Mouse (Mus musculus) forebrain, embryonic 13.5 days (tissue): ENCODE results near the gene Klhl24. TPM values are rescaled to one million over a fixed set of nuclear protein-coding genes. Genes with fewer than 3 reads are reported as not detected.

Experiments
- ATAC-seq: fragments of 200-750 bp; cut with Nextera tagmentation; 2 replicates; pipeline ENCODE4 v1.8.0; 2017
- H3K27ac ChIP-seq: fragments of 300-500 bp; sonication (generic); 2 replicates; pipeline ENCODE4 v1.5.1; 2015; ENCODE audit warnings: inconsistent platforms, mild to moderate bottlenecking, moderate library complexity
- H3K27me3 ChIP-seq: fragments of 300-500 bp; sonication (generic); 2 replicates; pipeline ENCODE4 v1.6.1; 2015; ENCODE audit warnings: mild to moderate bottlenecking, inconsistent platforms
- H3K36me3 ChIP-seq: fragments of 300-500 bp; sonication (generic); 2 replicates; pipeline ENCODE4 v1.6.1; 2015; ENCODE audit warnings: mild to moderate bottlenecking, inconsistent platforms; ENCODE audit not compliant: poor library complexity, severe bottlenecking
- H3K4me1 ChIP-seq: fragments of 300-500 bp; sonication (generic); 2 replicates; pipeline ENCODE4 v1.6.1; 2015; ENCODE audit warnings: inconsistent platforms
- H3K4me2 ChIP-seq: fragments of 300-500 bp; sonication (generic); 2 replicates; pipeline ENCODE4 v1.6.1; 2015; ENCODE audit warnings: inconsistent platforms, mild to moderate bottlenecking, moderate library complexity
- H3K4me3 ChIP-seq: fragments of 300-500 bp; sonication (generic); 2 replicates; pipeline ENCODE4 v1.5.1; 2015; ENCODE audit warnings: mild to moderate bottlenecking, inconsistent platforms
- H3K9ac ChIP-seq: fragments of 300-500 bp; sonication (generic); 2 replicates; pipeline ENCODE4 v1.6.1; 2015; ENCODE audit warnings: mild to moderate bottlenecking, inconsistent platforms
- H3K9me3 ChIP-seq: fragments of 300-500 bp; sonication (generic); replicated peaks from 2 replicates; pipeline ENCODE4 v1.6.1; 2016; ENCODE audit warnings: inconsistent platforms
- WGBS: fragments of 180-500 bp; shearing (Covaris S2); methylation state at CpG from one replicate; pipeline ENCODE4 v1.1.7; 2015; 5-methylcytosine and 5-hydroxymethylcytosine counted together
- polyA plus RNA-seq: library from polyadenylated mRNA; unstranded; fragments of >200 nt; fragmentation: Nextera tagmentation; extraction: Ambion mirVana; gene quantifications from 2 replicates; pipeline ENCODE4 v1.2.1, GENCODE M21; 2015

Gene Klhl24
- 54.2 and 59.3 TPM in 2 replicates for polyA plus RNA-seq

GRCm38 (mm10) chr16:20097069-20097710 is at the start of gene Klhl24:
Gene Klhl24 (plus strand): TSS chr16:20097542.
- Histone ChIP-seq H3K9ac (peak within 1 kb of the TSS; percentile 96), H3K4me3 (peak within 1 kb of the TSS; percentile 91), H3K9me3 (no peaks in the 10 kb centered on the region), H3K4me1 (peaks cover 5% of the 10 kb centered on the region; the same call in 1 of the 2 replicates), H3K27ac (peak within 1 kb of the TSS; percentile 99), H3K4me2 (peak within 1 kb of the TSS; percentile 66), H3K27me3 (no peaks in the 10 kb centered on the region), H3K36me3 (peaks cover 3% of the 10 kb centered on the region; the same call in 1 of the 2 replicates)
- WGBS: 1% methylated on average over 29 of the region's 29 CpGs
- ATAC-seq: peak; percentile 97

- Histone ChIP-seq H3K9me3 (no peaks in the 10 kb centered on the region), H3K4me3 (no peak overlapping the region), H3K4me2 (no peak overlapping the region), H3K4me1 (no peaks in the 10 kb centered on the region), H3K36me3 (no peaks in the 10 kb centered on the region), H3K27me3 (no peaks in the 10 kb centered on the region), H3K9ac (no peak overlapping the region), H3K27ac (no peak overlapping the region)
- ATAC-seq: no peak
- 91% methylated on average over 3 of the region's 3 CpGs for WGBS
Measured at GRCm38 (mm10) chr16:20052655-20053054, 44.7 kb upstream of the Klhl24 start.

- H3K9ac ChIP-seq: no peak overlapping the region
- no peaks in the 10 kb centered on the region for H3K4me1 ChIP-seq
- no peaks in the 10 kb centered on the region for H3K9me3 ChIP-seq
- no peak overlapping the region for H3K27ac ChIP-seq
- ATAC-seq: no peak
- no peak overlapping the region for H3K4me3 ChIP-seq
- H3K4me2 ChIP-seq: no peak overlapping the region
- H3K36me3 ChIP-seq: no peaks in the 10 kb centered on the region
- 67% methylated on average over 1 of the region's 1 CpGs for WGBS
- no peaks in the 10 kb centered on the region for H3K27me3 ChIP-seq
Measured at GRCm38 (mm10) chr16:20072770-20073169, 24.6 kb upstream of the Klhl24 start.

- no peak for ATAC-seq
Measured at GRCm38 (mm10) chr16:20076675-20077074, 20.7 kb upstream of the Klhl24 start.

GRCm38 (mm10) chr16:20080271-20080670 is 17.1 kb upstream of the Klhl24 start:
- Histone ChIP-seq H3K4me2 (no peak overlapping the region), H3K4me3 (no peak overlapping the region), H3K27me3 (no peaks in the 10 kb centered on the region), H3K36me3 (no peaks in the 10 kb centered on the region), H3K9me3 (no peaks in the 10 kb centered on the region), H3K27ac (no peak overlapping the region), H3K4me1 (no peaks in the 10 kb centered on the region), H3K9ac (no peak overlapping the region)
- WGBS: 90% methylated on average over 3 of the region's 3 CpGs
- no peak for ATAC-seq

More at GRCm38 (mm10) chr16:20076675-20077074, 20.7 kb upstream of the Klhl24 start:
- no peak overlapping the region for H3K9ac ChIP-seq
- 87% methylated on average over 1 of the region's 1 CpGs for WGBS
- H3K27ac ChIP-seq: no peak overlapping the region
- no peak overlapping the region for H3K4me3 ChIP-seq
- H3K4me1 ChIP-seq: no peaks in the 10 kb centered on the region
- H3K9me3 ChIP-seq: no peaks in the 10 kb centered on the region
- no peaks in the 10 kb centered on the region for H3K27me3 ChIP-seq
- H3K36me3 ChIP-seq: no peaks in the 10 kb centered on the region
- no peak overlapping the region for H3K4me2 ChIP-seq

- no peaks in the 10 kb centered on the region for H3K36me3 ChIP-seq
- no peaks in the 10 kb centered on the region for H3K4me1 ChIP-seq
- no peaks in the 10 kb centered on the region for H3K27me3 ChIP-seq
- WGBS: 86% methylated on average over 1 of the region's 1 CpGs
- no peak for ATAC-seq
- H3K4me2 ChIP-seq: no peak overlapping the region
- H3K27ac ChIP-seq: no peak overlapping the region
- no peak overlapping the region for H3K9ac ChIP-seq
- H3K4me3 ChIP-seq: no peak overlapping the region
- H3K9me3 ChIP-seq: no peaks in the 10 kb centered on the region
Measured at GRCm38 (mm10) chr16:20084623-20085022, 12.7 kb upstream of the Klhl24 start.

GRCm38 (mm10) chr16:20085250-20085905 is 12.0 kb upstream of the Klhl24 start:
- Histone ChIP-seq H3K9ac (no peak overlapping the region), H3K9me3 (no peaks in the 10 kb centered on the region), H3K4me1 (no peaks in the 10 kb centered on the region), H3K4me3 (no peak overlapping the region), H3K27ac (no peak overlapping the region), H3K4me2 (no peak overlapping the region), H3K36me3 (no peaks in the 10 kb centered on the region), H3K27me3 (no peaks in the 10 kb centered on the region)
- no peak for ATAC-seq
- 91% methylated on average over 5 of the region's 5 CpGs for WGBS

- no peaks in the 10 kb centered on the region for H3K4me1 ChIP-seq
- H3K36me3 ChIP-seq: no peaks in the 10 kb centered on the region
- no peaks in the 10 kb centered on the region for H3K9me3 ChIP-seq
- H3K4me3 ChIP-seq: no peak overlapping the region
- no peak overlapping the region for H3K9ac ChIP-seq
- no peak overlapping the region for H3K4me2 ChIP-seq
- no peak overlapping the region for H3K27ac ChIP-seq
- no peak for ATAC-seq
- WGBS: 71% methylated on average over 5 of the region's 5 CpGs
- no peaks in the 10 kb centered on the region for H3K27me3 ChIP-seq
Measured at GRCm38 (mm10) chr16:20086976-20087375, 10.4 kb upstream of the Klhl24 start.

GRCm38 (mm10) chr16:20089636-20090035 is 7.7 kb upstream of the Klhl24 start:
- H3K9ac ChIP-seq: no peak overlapping the region
- no peak for ATAC-seq
- 84% methylated on average over 3 of the region's 3 CpGs for WGBS
- H3K27ac ChIP-seq: no peak overlapping the region
- H3K9me3 ChIP-seq: no peaks in the 10 kb centered on the region
- no peaks in the 10 kb centered on the region for H3K36me3 ChIP-seq
- no peak overlapping the region for H3K4me3 ChIP-seq
- H3K4me1 ChIP-seq: no peaks in the 10 kb centered on the region
- H3K4me2 ChIP-seq: no peak overlapping the region
- H3K27me3 ChIP-seq: no peaks in the 10 kb centered on the region

GRCm38 (mm10) chr16:20090921-20091575 is 6.3 kb upstream of the Klhl24 start:
- no peak for ATAC-seq
- WGBS: 62% methylated on average over 5 of the region's 5 CpGs
- H3K27ac ChIP-seq: no peak overlapping the region
- H3K4me1 ChIP-seq: no peaks in the 10 kb centered on the region
- no peak overlapping the region for H3K4me3 ChIP-seq
- no peaks in the 10 kb centered on the region for H3K36me3 ChIP-seq
- H3K9ac ChIP-seq: no peak overlapping the region
- no peak overlapping the region for H3K4me2 ChIP-seq
- H3K27me3 ChIP-seq: no peaks in the 10 kb centered on the region
- no peaks in the 10 kb centered on the region for H3K9me3 ChIP-seq

GRCm38 (mm10) chr16:20095966-20096365 is 1.4 kb upstream of the Klhl24 start:
- no peak for ATAC-seq
- no peak overlapping the region for H3K9ac ChIP-seq
- peaks cover 3% of the 10 kb centered on the region; the same call in 1 of the 2 replicates for H3K36me3 ChIP-seq
- no peak overlapping the region for H3K4me3 ChIP-seq
- peaks cover 5% of the 10 kb centered on the region; the same call in 1 of the 2 replicates for H3K4me1 ChIP-seq
- H3K4me2 ChIP-seq: no peak overlapping the region
- no peaks in the 10 kb centered on the region for H3K27me3 ChIP-seq
- 72% methylated on average over 2 of the region's 2 CpGs for WGBS
- no peaks in the 10 kb centered on the region for H3K9me3 ChIP-seq
- no peak overlapping the region for H3K27ac ChIP-seq

- Histone ChIP-seq H3K27ac (peak overlapping the region; percentile 99), H3K4me2 (peak overlapping the region; percentile 66), H3K36me3 (peaks cover 9% of the 10 kb centered on the region), H3K27me3 (no peaks in the 10 kb centered on the region), H3K4me1 (peaks cover 5% of the 10 kb centered on the region; the same call in 1 of the 2 replicates), H3K9me3 (peaks cover 5% of the 10 kb centered on the region; the same call in 1 of the 2 replicates), H3K9ac (peak overlapping the region; percentile 96), H3K4me3 (peak overlapping the region; percentile 91)
- ATAC-seq: peak; percentile 87
- WGBS: under 1% methylated on average over 59 of the region's 61 CpGs
Measured at GRCm38 (mm10) chr16:20097711-20098374, 501 bp downstream of the Klhl24 start.
